Mouse (Mus musculus): Measurements from ENCODE around the gene Atp13a5. TPM values are rescaled to one million over a fixed set of nuclear protein-coding genes. Genes with fewer than 3 reads are reported as not detected.

The Atp13a5 gene
- polyA plus RNA-seq, 1 experiment from 2014 or later = 0.08 TPM

GRCm38 (mm10) chr16:29193981-29194380, 184.6 kb downstream of the Atp13a5 start:
- no peaks in the 10 kb centered on the region for H3K27me3 ChIP-seq (ENCODE audit: control insufficient read depth, insufficient read depth, low read length)
- no peaks in the 10 kb centered on the region for H3K9me3 ChIP-seq (ENCODE audit: control insufficient read depth, low read length)
- H3K4me2 ChIP-seq (replicated peaks; ENCODE audit: low read depth, low read length) = no peak overlapping the region
- ATAC-seq (ENCODE audit: low FRiP score) (no peak), DNase-seq (ENCODE audit: low spot score) (no peak)
- H3K36me3 ChIP-seq (ENCODE audit: control insufficient read depth, insufficient read depth, low read length) = no peaks in the 10 kb centered on the region
- no peak overlapping the region for H3K4me3 ChIP-seq (ENCODE audit: low read depth, low read length)
- H3K9ac ChIP-seq (ENCODE audit: low read depth, low read length) = no peak overlapping the region
- H3K27ac ChIP-seq (ENCODE audit: low read depth, low read length) = no peak overlapping the region
- WGBS = 63% methylated on average over 4 of the region's 4 CpGs
- no peaks in the 10 kb centered on the region; the same call in 1 of the 2 replicates for H3K4me1 ChIP-seq (replicated peaks; ENCODE audit: control insufficient read depth, insufficient read depth, low read length)

- Histone ChIP-seq H3K36me3 (ENCODE audit: control insufficient read depth, insufficient read depth, low read length) (no peaks in the 10 kb centered on the region), H3K4me1 (replicated peaks; ENCODE audit: control insufficient read depth, insufficient read depth, low read length) (no peaks in the 10 kb centered on the region; the same call in 1 of the 2 replicates), H3K27ac (ENCODE audit: low read depth, low read length) (no peak overlapping the region), H3K4me3 (ENCODE audit: low read depth, low read length) (no peak overlapping the region), H3K4me2 (replicated peaks; ENCODE audit: low read depth, low read length) (no peak overlapping the region), H3K27me3 (ENCODE audit: control insufficient read depth, insufficient read depth, low read length) (no peaks in the 10 kb centered on the region), H3K9ac (ENCODE audit: low read depth, low read length) (no peak overlapping the region), H3K9me3 (ENCODE audit: control insufficient read depth, low read length) (no peaks in the 10 kb centered on the region)
- ATAC-seq (ENCODE audit: low FRiP score) (no peak), DNase-seq (ENCODE audit: low spot score) (no peak)
- WGBS = 32% methylated on average over 5 of the region's 5 CpGs
Observed at GRCm38 (mm10) chr16:29192911-29193310, 185.6 kb downstream of the Atp13a5 start.

Other genes with a start within 250 kb of the Atp13a5 start
- 1.4 and 1.5 TPM in 2 replicates for gene Hrasls, start 169.0 kb downstream of the Atp13a5 start, polyA plus RNA-seq (2014; fragmentation: Nextera tagmentation; extraction: Ambion mirVana)
- gene Atp13a4, start 166.1 kb upstream of the Atp13a5 start, polyA plus RNA-seq (2014; fragmentation: Nextera tagmentation; extraction: Ambion mirVana) = 0.51 TPM in 1 of 2 replicates, not detected in the other
- gene Opa1, start 200.6 kb upstream of the Atp13a5 start, polyA plus RNA-seq (2014; fragmentation: Nextera tagmentation; extraction: Ambion mirVana) = 51.2 and 53.8 TPM in 2 replicates

Measured in hindbrain, embryonic 11.5 days (tissue).